Comparison of ENCODE assay signal across 8 mouse cellular contexts in genomic region chr4:152038985-152039830, GRCm38 (mm10). TPM values are rescaled to one million over a fixed set of nuclear protein-coding genes. Genes with fewer than 3 reads are reported as not detected.
A peak's percentile ranks its signal among the peaks of the same experiment; 100 is the strongest.
DNase-seq lines count a peak whose midpoint lies in the region; ATAC-seq and TF ChIP-seq lines count a peak whose summit lies in the region.

Gene Nol9, plus strand, starts transcription at chr4:152039321.

- peak; percentile 92 for DNase-seq in ES-CJ7 (ENCODE audit: low read depth, low spot score)
- peak; percentile 91 for DNase-seq in cerebellum, adult 11 months
- DNase-seq in heart, postnatal 25 days (ENCODE audit: low spot score), result peak; percentile 86
- peak; percentile 86 to 92 for DNase-seq in layer of hippocampus, adult 18-20 months (ENCODE audit: low spot score in 2 of 2)
- DNase-seq in lung, adult 2 months, result peak; percentile 94
- DNase-seq in thymus, adult 18-20 months, result peak; percentile 84

- H3K36me3 ChIP-seq in forebrain, embryonic 15.5 days, result peaks cover 33% of the 10 kb centered on the region

- intact Hi-C loops in heart, postnatal 25 days (cut with DNase I), result loop anchor here (2.0 kb wide), 1 partner anchor 58 kb away; no protein-coding TSS in a partner anchor

- peak within 1 kb of the TSS; percentile 48 for H3K27ac ChIP-seq in forebrain, embryonic 15.5 days (replicated peaks)

- no peaks in the 10 kb centered on the region for H3K9me3 ChIP-seq in forebrain, embryonic 15.5 days

- H3K9ac ChIP-seq in forebrain, embryonic 15.5 days (replicated peaks), result peak within 1 kb of the TSS; percentile 79

- peak; percentile 59 for TF ChIP-seq CTCF in lung, adult 2 months (IDR thresholded peaks at IDR 0.05; ENCODE audit: insufficient read depth, low read length)

- peak within 1 kb of the TSS; percentile 100 for H3K4me3 ChIP-seq in forebrain, embryonic 15.5 days
- peak within 1 kb of the TSS; percentile 83 for H3K4me3 ChIP-seq in lung, adult 2 months (replicated peaks; ENCODE audit: extremely low read depth, low read depth, low read length)

- H3K27me3 ChIP-seq in forebrain, embryonic 15.5 days, result no peaks in the 10 kb centered on the region

- peak; percentile 74; the same call in 1 of the 2 replicates for TF ChIP-seq POLR2A in lung, adult 2 months (IDR thresholded peaks at IDR 0.05; ENCODE audit: borderline replicate concordance, extremely low read depth, low read depth, low read length)

- peaks cover 15% of the 10 kb centered on the region for H3K4me1 ChIP-seq in forebrain, embryonic 15.5 days
- peaks cover 7% of the 10 kb centered on the region for H3K4me1 ChIP-seq in lung, adult 2 months (ENCODE audit: control insufficient read depth, insufficient read depth, low read length)

- WGBS in forebrain, embryonic 15.5 days, result under 1% methylated on average over 72 of the region's 86 CpGs
- WGBS in lung, adult 2 months, result under 1% methylated on average over 86 of the region's 86 CpGs

- ATAC-seq in forebrain, embryonic 15.5 days (replicated peaks), result peak; percentile 93
- ATAC-seq in neutrophil, adult 5-6 weeks (ENCODE audit: extremely low read depth, insufficient number of reproducible peaks, low FRiP score, poor library complexity, severe bottlenecking), result peak; percentile 86

- H3K4me2 ChIP-seq in forebrain, embryonic 15.5 days (replicated peaks), result peak within 1 kb of the TSS; percentile 94

RNA-seq across cellular contexts. Expression of gene Nol9, which starts in this region (rescaled TPM):
- polyA plus RNA-seq in forebrain, embryonic 15.5 days (2015; fragmentation: Nextera tagmentation; extraction: Ambion mirVana), result 26.4 and 27.9 TPM in 2 replicates
- total RNA-seq in heart, postnatal 25 days (2021), result 1 to 10 TPM; 8.6 to 9.6 TPM
- 10 to 100 TPM; 18.3 to 19.3 TPM for total RNA-seq in layer of hippocampus, adult 18-20 months (2021)
- 16.7 and 18.2 TPM in 2 replicates for polyA plus RNA-seq in lung, adult 2 months (2012; rRNA removed)
- total RNA-seq in neutrophil, adult 5-6 weeks (2017), result 23.0 and 23.7 TPM in 2 replicates

Comparison
In these comparisons a context has a peak if more than half of its experiments do, and no peak if none do; other contexts are left out.
1. Peak in every context shown above with its lines: DNase-seq, ATAC-seq, H3K4me3 ChIP-seq and H3K27ac ChIP-seq.